In genomic region chr7:44275546-44275945, GRCm38 (mm10) we compare ENCODE assay signal across 20 mouse cellular contexts. TPM values are rescaled to one million over a fixed set of nuclear protein-coding genes. Genes with fewer than 3 reads are reported as not detected.
"Had no signal": no experiment of that assay in that cellular context is flagged by ENCODE, and none has a peak within 500 bp of the region (broad histone marks: within the 10 kb centered on the region; RNA-seq: fewer than 3 reads in every experiment).

No protein-coding gene starts in this region.

- DNase-seq: kidney, adult 8-10 months; kidney, postnatal 25 days; layer of hippocampus, adult 9-11 months; lung, postnatal 36 days; right cerebral cortex, adult 18-20 months; right cerebral cortex, postnatal 25 days; thymus, postnatal 4 days had no signal

- H3K9ac ChIP-seq: limb, embryonic 15.5 days; liver, embryonic 12.5 days; lung, embryonic 15.5 days; midbrain, embryonic 15.5 days had no signal

- H3K36me3 ChIP-seq: limb, embryonic 15.5 days; liver, embryonic 12.5 days; lung, embryonic 15.5 days; midbrain, embryonic 15.5 days had no signal

- H3K4me2 ChIP-seq: limb, embryonic 15.5 days; liver, embryonic 12.5 days; lung, embryonic 15.5 days; midbrain, embryonic 15.5 days had no signal

- H3K4me1 ChIP-seq: limb, embryonic 15.5 days; liver, embryonic 12.5 days; lung, embryonic 15.5 days; midbrain, embryonic 15.5 days had no signal

- H3K9me3 ChIP-seq: limb, embryonic 15.5 days; liver, embryonic 12.5 days; lung, embryonic 15.5 days; midbrain, embryonic 15.5 days had no signal

- H3K27ac ChIP-seq: limb, embryonic 15.5 days; liver, embryonic 12.5 days; lung, embryonic 15.5 days; midbrain, embryonic 15.5 days; stomach, postnatal 0 days had no signal

- H3K4me3 ChIP-seq: limb, embryonic 15.5 days; liver, embryonic 12.5 days; lung, embryonic 15.5 days; midbrain, embryonic 15.5 days had no signal

- ATAC-seq: liver, embryonic 12.5 days; midbrain, embryonic 15.5 days had no signal

- H3K27me3 ChIP-seq: midbrain, embryonic 15.5 days had no signal

RNA-seq across cellular contexts. Expression of gene Gm15517, which starts 14.3 kb away (rescaled TPM):
- total RNA-seq: left cerebral cortex, adult 18-20 months; left cerebral cortex, postnatal 14 days; megakaryocyte progenitor cell, adult 5-6 weeks had no signal
- polyA plus RNA-seq: kidney, embryonic 16.5 days; limb, embryonic 11.5 days; limb, embryonic 15.5 days; liver, embryonic 12.5 days; liver, embryonic 16.5 days; lung, embryonic 15.5 days; midbrain, embryonic 15.5 days; neural tube, embryonic 14.5 days; small intestine, adult 2 months; stomach, postnatal 0 days had no signal

RNA-seq across cellular contexts. Expression of gene Acp4, which starts 18.4 kb away (rescaled TPM):
- total RNA-seq: left cerebral cortex, adult 18-20 months; left cerebral cortex, postnatal 14 days had no signal
- polyA plus RNA-seq: kidney, embryonic 16.5 days; liver, embryonic 12.5 days; liver, embryonic 16.5 days; lung, embryonic 15.5 days; neural tube, embryonic 14.5 days; small intestine, adult 2 months; stomach, postnatal 0 days had no signal
